ENCODE assay signal across 26 mouse cellular contexts in genomic region chr10:10726501-10726900, GRCm38 (mm10). TPM values are rescaled to one million over a fixed set of nuclear protein-coding genes. Genes with fewer than 3 reads are reported as not detected.
A peak's percentile ranks its signal among the peaks of the same experiment; 100 is the strongest.
DNase-seq lines count a peak whose midpoint lies in the region.
"Had no signal": no experiment of that assay in that cellular context is flagged by ENCODE, and none has a peak within 500 bp of the region (broad histone marks: within the 10 kb centered on the region; RNA-seq: fewer than 3 reads in every experiment).

No protein-coding gene starts in this region.

- intact Hi-C loops in left cerebral cortex, postnatal 36 days (cut with DNase I): no loop called here

- DNase-seq in adrenal gland, adult 2 months: peak; percentile 52
- no peak for DNase-seq in adrenal gland, adult 18-20 months (ENCODE audit: low spot score in 2 of 2)
- peak; percentile 41 for DNase-seq in adrenal gland, postnatal 10 days
- peak; percentile 24 for DNase-seq in adrenal gland, postnatal 25 days
- DNase-seq in urinary bladder, postnatal 14 days (ENCODE audit: low spot score): no peak
- DNase-seq in heart, adult 8-10 months (ENCODE audit: low spot score): no peak
- DNase-seq in left cerebral cortex, postnatal 36 days (ENCODE audit: low spot score in 2 of 2): no peak
- DNase-seq: cerebellum, adult 11 months; cerebellum, adult 18-20 months; cerebellum, adult 8-10 months; cerebellum, adult 9-11 months; cerebellum, postnatal 36 days; embryo, embryonic 11 days had no signal

RNA-seq across cellular contexts. Expression of gene Gm10944, which starts 45.4 kb away (rescaled TPM):
- total RNA-seq in adrenal gland, adult 2 months (2021): not detected
- polyA plus RNA-seq in adrenal gland, adult 2 months (2012; rRNA removed): not detected in 2 replicates
- total RNA-seq in adrenal gland, adult 18-20 months (2021): not detected
- total RNA-seq in adrenal gland, postnatal 10 days (2021): not detected
- total RNA-seq in adrenal gland, postnatal 25 days (2021): not detected in 2 replicates
- not detected for total RNA-seq in heart, adult 8-10 months (2022)
- total RNA-seq in left cerebral cortex, postnatal 36 days (2021): not detected
- total RNA-seq: common myeloid progenitor, adult 5-6 weeks; ES-E14; MEL had no signal
- polyA plus RNA-seq: C2C12; embryonic facial prominence, embryonic 11.5 days; embryonic facial prominence, embryonic 13.5 days; embryonic facial prominence, embryonic 15.5 days; erythroblast, embryonic 14.5 days; forebrain, embryonic 10.5 days; forebrain, embryonic 12.5 days; forebrain, embryonic 14.5 days; forebrain, embryonic 16.5 days; frontal cortex, adult 2 months had no signal

Comparison
In these comparisons a context has a peak if more than half of its experiments do, and no peak if none do; other contexts are left out.
1. DNase-seq: peak in adrenal gland, adult 2 months (single experiment), adrenal gland, postnatal 10 days (single experiment) and adrenal gland, postnatal 25 days (single experiment); none in adrenal gland, adult 18-20 months (0 of 2), urinary bladder, postnatal 14 days (single experiment), heart, adult 8-10 months (single experiment) and left cerebral cortex, postnatal 36 days (0 of 2).